Mouse (Mus musculus): ENCODE measurements around the gene Bhlhb9. TPM values are rescaled to one million over a fixed set of nuclear protein-coding genes. Genes with fewer than 3 reads are reported as not detected.
"Not testable (repeated sequence)": the region's sequence is repeated elsewhere in the genome, so short reads cannot be mapped to it uniquely, and the experiment has no call there.

Gene Bhlhb9
- polyA plus RNA-seq, 1 experiment from 2014 or later: 71.2 TPM

- H3K4me2 ChIP-seq (ENCODE audit: low read depth, low read length): no peak overlapping the region
- H3K27me3 ChIP-seq (ENCODE audit: control insufficient read depth, insufficient read depth, low read length): no peaks in the 10 kb centered on the region
- H3K27ac ChIP-seq (ENCODE audit: low read length): no peak overlapping the region
- no peaks in the 10 kb centered on the region for H3K9me3 ChIP-seq (replicated peaks; ENCODE audit: control insufficient read depth, low read length)
- no peaks in the 10 kb centered on the region; the same call in none of the 2 replicates for H3K36me3 ChIP-seq (ENCODE audit: control insufficient read depth, insufficient read depth)
- H3K9ac ChIP-seq (ENCODE audit: low read length): no peak overlapping the region
- WGBS: 86% methylated on average over 3 of the region's 3 CpGs
- no peak overlapping the region for H3K4me3 ChIP-seq (ENCODE audit: low read length)
- ATAC-seq (replicated peaks; ENCODE audit: extremely low read depth, insufficient read depth, low FRiP score): no peak
- no peaks in the 10 kb centered on the region for H3K4me1 ChIP-seq (ENCODE audit: control insufficient read depth, insufficient read depth, low read length)
These were observed 6.8 kb downstream of the Bhlhb9 start for GRCm38 (mm10) chrX:135804149-135804548.

GRCm38 (mm10) chrX:135805780-135806179 is 8.4 kb downstream of the Bhlhb9 start:
- WGBS: 4% methylated on average over 1 of the region's 1 CpGs

GRCm38 (mm10) chrX:135835896-135836295 is 38.5 kb downstream of the Bhlhb9 start:
- not testable (repeated sequence) for H3K4me1 ChIP-seq (ENCODE audit: control insufficient read depth, insufficient read depth, low read length); H3K9me3 ChIP-seq (replicated peaks; ENCODE audit: control insufficient read depth, low read length); H3K27ac ChIP-seq (ENCODE audit: low read length); H3K4me3 ChIP-seq (ENCODE audit: low read length); ATAC-seq (replicated peaks; ENCODE audit: extremely low read depth, insufficient read depth, low FRiP score); H3K4me2 ChIP-seq (ENCODE audit: low read depth, low read length); H3K27me3 ChIP-seq (ENCODE audit: control insufficient read depth, insufficient read depth, low read length); H3K9ac ChIP-seq (ENCODE audit: low read length); H3K36me3 ChIP-seq (ENCODE audit: control insufficient read depth, insufficient read depth)
- 14% methylated on average over 1 of the region's 1 CpGs for WGBS

More at GRCm38 (mm10) chrX:135805780-135806179, 8.4 kb downstream of the Bhlhb9 start:
- Histone ChIP-seq H3K36me3 (ENCODE audit: control insufficient read depth, insufficient read depth) (no peaks in the 10 kb centered on the region; the same call in 1 of the 2 replicates), H3K27me3 (ENCODE audit: control insufficient read depth, insufficient read depth, low read length) (no peaks in the 10 kb centered on the region), H3K9ac (ENCODE audit: low read length) (no peak overlapping the region), H3K27ac (ENCODE audit: low read length) (no peak overlapping the region), H3K9me3 (replicated peaks; ENCODE audit: control insufficient read depth, low read length) (no peaks in the 10 kb centered on the region), H3K4me2 (ENCODE audit: low read depth, low read length) (no peak overlapping the region), H3K4me3 (ENCODE audit: low read length) (no peak overlapping the region), H3K4me1 (ENCODE audit: control insufficient read depth, insufficient read depth, low read length) (no peaks in the 10 kb centered on the region)
- ATAC-seq (replicated peaks; ENCODE audit: extremely low read depth, insufficient read depth, low FRiP score): no peak

- no peaks in the 10 kb centered on the region for H3K9me3 ChIP-seq (replicated peaks; ENCODE audit: control insufficient read depth, low read length)
- no peak overlapping the region for H3K4me2 ChIP-seq (ENCODE audit: low read depth, low read length)
- 60% methylated on average over 2 of the region's 2 CpGs for WGBS
- no peak overlapping the region for H3K4me3 ChIP-seq (ENCODE audit: low read length)
- no peak overlapping the region for H3K27ac ChIP-seq (ENCODE audit: low read length)
- no peak overlapping the region for H3K9ac ChIP-seq (ENCODE audit: low read length)
- H3K27me3 ChIP-seq (ENCODE audit: control insufficient read depth, insufficient read depth, low read length): no peaks in the 10 kb centered on the region
- no peaks in the 10 kb centered on the region for H3K36me3 ChIP-seq (ENCODE audit: control insufficient read depth, insufficient read depth)
- no peaks in the 10 kb centered on the region for H3K4me1 ChIP-seq (ENCODE audit: control insufficient read depth, insufficient read depth, low read length)
- no peak for ATAC-seq (replicated peaks; ENCODE audit: extremely low read depth, insufficient read depth, low FRiP score)
These were observed 40.5 kb downstream of the Bhlhb9 start for GRCm38 (mm10) chrX:135837896-135838295.

- H3K4me2 ChIP-seq (ENCODE audit: low read depth, low read length): peak within 1 kb of the TSS; percentile 79
- not testable (repeated sequence) for H3K27me3 ChIP-seq (ENCODE audit: control insufficient read depth, insufficient read depth, low read length); H3K4me1 ChIP-seq (ENCODE audit: control insufficient read depth, insufficient read depth, low read length); H3K9me3 ChIP-seq (replicated peaks; ENCODE audit: control insufficient read depth, low read length); H3K27ac ChIP-seq (ENCODE audit: low read length); H3K36me3 ChIP-seq (ENCODE audit: control insufficient read depth, insufficient read depth)
- H3K9ac ChIP-seq (ENCODE audit: low read length): peak within 1 kb of the TSS; percentile 69
- ATAC-seq (replicated peaks; ENCODE audit: extremely low read depth, insufficient read depth, low FRiP score): peak; percentile 82
- 13% methylated on average over 17 of the region's 32 CpGs for WGBS
- peak within 1 kb of the TSS; percentile 59 for H3K4me3 ChIP-seq (ENCODE audit: low read length)
These were observed 41.3 kb downstream of the Bhlhb9 start, which contains the start of gene Gprasp2 for GRCm38 (mm10) chrX:135838521-135839360. TSS of gene Gprasp2 (plus strand) at chrX:135839034.

GRCm38 (mm10) chrX:135839397-135840391 is 42.3 kb downstream of the Bhlhb9 start:
- not testable (repeated sequence) for H3K27me3 ChIP-seq (ENCODE audit: control insufficient read depth, insufficient read depth, low read length); H3K36me3 ChIP-seq (ENCODE audit: control insufficient read depth, insufficient read depth); H3K27ac ChIP-seq (ENCODE audit: low read length); H3K9me3 ChIP-seq (replicated peaks; ENCODE audit: control insufficient read depth, low read length); H3K4me1 ChIP-seq (ENCODE audit: control insufficient read depth, insufficient read depth, low read length); ATAC-seq (replicated peaks; ENCODE audit: extremely low read depth, insufficient read depth, low FRiP score)
- Histone ChIP-seq H3K4me3 (ENCODE audit: low read length) (peak overlapping the region; percentile 59), H3K4me2 (ENCODE audit: low read depth, low read length) (peak overlapping the region; percentile 79), H3K9ac (ENCODE audit: low read length) (peak overlapping the region; percentile 69)
- 17% methylated on average over 15 of the region's 17 CpGs for WGBS

- not testable (repeated sequence) for H3K27ac ChIP-seq (ENCODE audit: low read length)
- WGBS: 77% methylated on average over 9 of the region's 9 CpGs
These were observed 69.4 kb downstream of the Bhlhb9 start for GRCm38 (mm10) chrX:135866806-135867205.

GRCm38 (mm10) chrX:135876679-135877078 is 79.3 kb downstream of the Bhlhb9 start:
- no peaks in the 10 kb centered on the region for H3K27me3 ChIP-seq (ENCODE audit: control insufficient read depth, insufficient read depth, low read length)
- no peak for ATAC-seq (replicated peaks; ENCODE audit: extremely low read depth, insufficient read depth, low FRiP score)
- no peaks in the 10 kb centered on the region for H3K4me1 ChIP-seq (ENCODE audit: control insufficient read depth, insufficient read depth, low read length)
- no peaks in the 10 kb centered on the region for H3K9me3 ChIP-seq (replicated peaks; ENCODE audit: control insufficient read depth, low read length)
- WGBS: 88% methylated on average over 1 of the region's 1 CpGs
- H3K36me3 ChIP-seq (ENCODE audit: control insufficient read depth, insufficient read depth): no peaks in the 10 kb centered on the region
- H3K4me2 ChIP-seq (ENCODE audit: low read depth, low read length): no peak overlapping the region
- no peak overlapping the region for H3K9ac ChIP-seq (ENCODE audit: low read length)
- no peak overlapping the region for H3K4me3 ChIP-seq (ENCODE audit: low read length)
- H3K27ac ChIP-seq (ENCODE audit: low read length): no peak overlapping the region

More at GRCm38 (mm10) chrX:135866806-135867205, 69.4 kb downstream of the Bhlhb9 start:
- H3K27me3 ChIP-seq (ENCODE audit: control insufficient read depth, insufficient read depth, low read length); H3K9me3 ChIP-seq (replicated peaks; ENCODE audit: control insufficient read depth, low read length); H3K4me1 ChIP-seq (ENCODE audit: control insufficient read depth, insufficient read depth, low read length); H3K4me3 ChIP-seq (ENCODE audit: low read length); H3K36me3 ChIP-seq (ENCODE audit: control insufficient read depth, insufficient read depth); H3K4me2 ChIP-seq (ENCODE audit: low read depth, low read length); ATAC-seq (replicated peaks; ENCODE audit: extremely low read depth, insufficient read depth, low FRiP score); H3K9ac ChIP-seq (ENCODE audit: low read length): not testable (repeated sequence)
